Mouse (Mus musculus) myocyte (in vitro differentiated cells): ENCODE results near the gene Tnk1.

Experiments
- CEBPB ChIP-seq: IDR thresholded peaks from 2 replicates; pipeline ENCODE4 v1.6.1; 2011; ENCODE audit warnings: mild to moderate bottlenecking, moderate library complexity; ENCODE audit not compliant: poor library complexity, insufficient read depth, severe bottlenecking
- E2F4 ChIP-seq: IDR thresholded peaks from one replicate; pipeline ENCODE4 v1.6.1; 2011; ENCODE audit warnings: mild to moderate bottlenecking, control low read depth, moderate library complexity; ENCODE audit not compliant: insufficient read depth
- MAX ChIP-seq: IDR thresholded peaks from one replicate; pipeline ENCODE4 v1.6.1; 2011; ENCODE audit warnings: low read depth, mild to moderate bottlenecking, control low read depth
- MYOD1 ChIP-seq, 3 experiments: IDR thresholded peaks; one replicate each; pipeline ENCODE4 v1.6.1; 2011; ENCODE audit warnings: control low read depth in 2 of 3, low read depth in 2 of 3, mild to moderate bottlenecking in 2 of 3, moderate library complexity in 1 of 3; ENCODE audit not compliant: insufficient read length in 2 of 3, control insufficient read depth in 1 of 3
- MYOG ChIP-seq, 3 experiments: IDR thresholded peaks; one replicate each; pipeline ENCODE4 v1.6.1; 2011; ENCODE audit warnings: control low read depth in 2 of 3, low read depth in 2 of 3, mild to moderate bottlenecking in 2 of 3; ENCODE audit not compliant: insufficient read length in 2 of 3, control insufficient read depth in 1 of 3, insufficient read depth in 1 of 3
- POLR2A ChIP-seq: IDR thresholded peaks from one replicate; pipeline ENCODE4 v1.6.1; 2011; ENCODE audit warnings: low read depth, mild to moderate bottlenecking, control low read depth, moderate library complexity; ENCODE audit not compliant: insufficient read length
- POLR2AphosphoS2 ChIP-seq: IDR thresholded peaks from one replicate; pipeline ENCODE4 v1.6.1; 2011; ENCODE audit warnings: low read depth, control low read depth; ENCODE audit not compliant: insufficient read length
- REST ChIP-seq: IDR thresholded peaks from one replicate; pipeline ENCODE4 v1.6.1; 2011; ENCODE audit warnings: mild to moderate bottlenecking, control low read depth, moderate library complexity; ENCODE audit not compliant: insufficient read depth, insufficient read length
- SRF ChIP-seq: IDR thresholded peaks from one replicate; pipeline ENCODE4 v1.6.1; 2011; ENCODE audit warnings: low read depth; ENCODE audit not compliant: control insufficient read depth, insufficient read length
- TCF12 ChIP-seq: IDR thresholded peaks from one replicate; pipeline ENCODE4 v1.6.1; 2011; ENCODE audit warnings: mild to moderate bottlenecking, control low read depth; ENCODE audit not compliant: poor library complexity, insufficient read depth, severe bottlenecking
- TCF3 ChIP-seq: IDR thresholded peaks from one replicate; pipeline ENCODE4 v1.6.1; 2011; ENCODE audit warnings: low read depth, control low read depth; ENCODE audit not compliant: insufficient read length
- USF1 ChIP-seq: IDR thresholded peaks from one replicate; pipeline ENCODE4 v1.6.1; 2011; ENCODE audit warnings: low read depth, mild to moderate bottlenecking, control low read depth, moderate library complexity

DNA sequence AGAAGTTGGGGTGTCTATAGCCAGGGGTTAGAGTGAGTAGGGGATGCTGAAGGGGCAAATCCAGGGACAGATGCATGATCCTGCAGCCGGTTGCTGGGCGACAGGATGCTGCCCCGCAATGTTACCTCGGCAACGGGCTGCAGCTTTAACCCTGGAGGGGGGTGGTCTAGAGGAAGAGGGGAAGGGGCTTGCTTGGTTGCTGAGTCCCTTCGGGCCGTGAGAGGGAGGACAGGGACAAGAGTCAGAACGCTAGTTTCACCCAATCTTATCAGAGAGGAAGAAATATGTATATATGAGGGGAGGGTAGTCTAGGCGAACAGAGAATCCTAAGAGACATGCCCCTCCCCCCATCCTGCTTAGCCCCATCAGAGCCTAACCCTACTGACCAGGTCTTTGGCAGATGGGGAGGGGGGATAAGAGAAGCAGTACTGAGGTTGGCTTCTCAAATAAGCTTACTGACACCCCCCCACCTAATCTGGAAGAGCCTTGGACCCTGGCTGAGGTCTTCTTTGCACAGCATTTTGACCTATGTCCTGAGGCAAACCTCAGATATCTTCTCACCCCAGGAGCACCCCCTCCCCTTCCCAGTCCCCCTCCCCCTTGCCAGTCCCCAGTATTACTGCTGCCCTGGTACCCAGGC lies 23.1 kb downstream of the Tnk1 start:
- TF ChIP-seq POLR2A (no peak), CEBPB (no peak), POLR2AphosphoS2 (no peak), MAX (no peak), TCF12 (no peak), USF1 (no peak), SRF (no peak), E2F4 (no peak), MYOD1 (IDR thresholded peaks at IDR 0.05; ENCODE audit: control insufficient read depth in 1 of 3, insufficient read length in 2 of 3, low read depth in 2 of 3) (no peak), MYOG (IDR thresholded peaks at IDR 0.05; ENCODE audit: control insufficient read depth in 1 of 3, insufficient read depth in 1 of 3, insufficient read length in 2 of 3, low read depth in 2 of 3) (no peak), TCF3 (no peak), REST (no peak)
